Mouse (Mus musculus) right cerebral cortex, postnatal 10 days (tissue): ENCODE data around the gene Cald1.

Source experiments
- DNase-seq, 2 experiments: peaks; one replicate each; pipeline ENCODE4 v3.0.0; 2021; ENCODE audit warnings: low spot score in 2 of 2

Cald1 gene

GRCm38 (mm10) chr6:34754448-34754847 is 156.1 kb downstream of the Cald1 start:
- DNase-seq: peak; percentile 65 to 73

DNA sequence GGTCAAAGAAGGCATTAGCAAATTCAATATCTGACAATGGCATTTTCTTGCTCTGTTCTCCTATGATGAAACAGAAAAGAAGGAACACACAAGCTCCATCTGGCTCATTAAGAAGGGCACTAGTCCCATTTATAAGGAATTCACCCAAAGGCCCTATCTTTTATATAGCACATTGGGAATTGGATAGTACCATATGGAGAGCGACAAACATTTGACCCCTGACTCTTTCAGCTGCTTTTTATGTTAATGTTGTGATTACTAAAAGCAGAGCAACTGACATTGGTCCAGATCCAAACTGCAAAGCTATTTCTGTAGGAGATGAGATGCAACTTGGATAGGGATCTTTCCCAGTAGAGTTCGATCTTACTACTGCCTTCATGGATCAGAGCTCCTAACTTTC is 160.0 kb downstream of the Cald1 start:
- no peak for DNase-seq

DNA sequence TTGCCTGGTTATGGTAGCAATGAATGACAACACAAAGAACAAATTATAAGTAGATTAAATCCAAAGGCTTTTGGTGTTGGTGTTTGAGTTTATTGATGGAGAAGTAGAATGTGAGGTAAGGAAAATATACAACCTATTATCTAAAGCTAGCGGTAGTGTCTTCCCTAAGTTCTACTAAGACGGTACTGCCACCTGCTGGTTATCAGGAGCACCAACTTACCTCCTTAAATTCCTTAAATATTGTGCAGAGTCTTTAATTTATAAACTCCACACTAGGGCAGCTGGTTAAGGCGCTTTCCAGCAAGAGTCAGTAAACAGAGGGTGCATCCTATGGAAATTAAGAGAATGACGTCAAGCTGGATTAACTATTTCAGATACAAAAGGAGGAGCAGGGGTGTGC is 161.7 kb downstream of the Cald1 start:
- peak in 1 of 2 experiments; percentile 69 for DNase-seq

DNA sequence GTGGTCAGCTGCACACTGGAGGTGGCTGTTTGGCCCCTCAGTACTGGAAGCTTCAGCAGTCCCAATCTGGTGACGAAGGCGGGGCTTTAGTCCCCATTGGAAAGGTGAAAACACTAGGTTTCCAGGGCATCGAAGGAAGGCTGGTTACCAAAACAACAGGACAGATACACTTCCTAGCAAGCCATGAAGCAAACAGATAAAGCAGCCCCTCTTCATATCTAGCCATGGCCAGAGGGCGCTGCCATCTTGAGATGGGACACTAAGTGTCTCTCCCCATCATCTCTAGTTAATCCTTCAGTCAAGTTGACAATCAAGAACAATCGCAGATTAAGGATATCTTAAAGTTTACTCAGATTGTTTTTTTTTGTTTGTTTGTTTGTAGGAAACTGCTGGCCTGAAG is 167.4 kb downstream of the Cald1 start:
- no peak for DNase-seq

DNA sequence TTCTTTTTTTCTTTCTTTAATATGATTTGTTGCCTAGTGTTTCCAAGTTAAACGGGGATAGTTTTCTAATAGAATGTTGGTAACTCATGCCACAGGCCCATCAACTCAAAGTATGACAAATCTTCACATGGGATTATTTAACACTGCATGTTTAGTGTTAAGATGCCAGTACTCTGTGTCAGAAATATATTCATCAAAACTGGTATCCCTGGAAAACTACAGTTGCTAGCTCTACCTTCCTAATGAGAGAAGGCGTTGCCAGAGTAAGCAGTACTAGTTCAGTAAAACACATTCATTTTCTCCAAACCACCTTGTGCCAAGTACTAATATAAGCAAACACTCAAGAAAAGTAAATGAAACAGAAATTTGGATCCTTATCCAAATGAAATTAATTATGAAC is 171.7 kb downstream of the Cald1 start:
- no peak for DNase-seq

GRCm38 (mm10) chr6:34770491-34770890 is 172.2 kb downstream of the Cald1 start:
- DNase-seq: no peak

- DNase-seq: peak in 1 of 2 experiments; percentile 5
Observed at GRCm38 (mm10) chr6:34776396-34776795, 178.1 kb downstream of the Cald1 start.

- DNase-seq: no peak
Observed at GRCm38 (mm10) chr6:34777094-34777493, 178.8 kb downstream of the Cald1 start.

DNA sequence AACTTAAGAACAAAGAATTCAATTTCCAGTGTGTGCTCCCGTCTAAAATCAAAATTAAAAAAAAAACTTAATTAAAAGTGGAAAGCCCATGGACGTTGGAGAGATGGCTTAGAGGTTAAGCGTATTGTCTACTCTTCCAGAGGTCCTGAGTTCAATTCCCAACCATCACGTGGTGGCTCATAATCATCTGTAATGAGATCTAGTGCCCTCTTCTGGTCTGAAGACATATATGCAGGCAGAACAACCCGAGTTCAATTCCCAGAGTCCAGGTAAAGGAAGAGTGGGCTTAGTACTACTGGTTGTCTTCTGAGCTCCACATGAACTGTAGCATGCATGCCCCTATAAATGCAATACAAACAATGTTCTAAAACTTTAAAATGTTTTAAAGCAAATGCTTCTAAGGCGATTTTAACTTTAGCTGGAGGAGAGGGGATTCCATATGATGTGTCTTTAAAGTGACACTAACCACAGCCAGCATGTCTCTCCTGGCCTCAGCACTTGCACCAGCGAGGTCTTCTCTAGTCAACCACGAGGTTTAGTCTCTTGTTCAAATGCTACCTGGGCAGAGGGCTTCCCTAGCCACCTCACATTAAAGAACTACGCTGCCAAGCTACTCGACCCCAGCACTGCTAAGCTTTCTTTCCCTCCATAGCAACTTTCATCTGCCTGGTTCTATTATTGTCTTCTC is 179.8 kb downstream of the Cald1 start:
- no peak for DNase-seq

- DNase-seq: peak; percentile 96 to 97
Observed at GRCm38 (mm10) chr6:34780231-34780942, 182.1 kb downstream of the Cald1 start, which contains the start of gene Agbl3. Agbl3 (plus strand) TSS chr6:34780432.

GRCm38 (mm10) chr6:34780943-34781289 is 182.6 kb downstream of the Cald1 start:
- DNase-seq: no peak

DNA sequence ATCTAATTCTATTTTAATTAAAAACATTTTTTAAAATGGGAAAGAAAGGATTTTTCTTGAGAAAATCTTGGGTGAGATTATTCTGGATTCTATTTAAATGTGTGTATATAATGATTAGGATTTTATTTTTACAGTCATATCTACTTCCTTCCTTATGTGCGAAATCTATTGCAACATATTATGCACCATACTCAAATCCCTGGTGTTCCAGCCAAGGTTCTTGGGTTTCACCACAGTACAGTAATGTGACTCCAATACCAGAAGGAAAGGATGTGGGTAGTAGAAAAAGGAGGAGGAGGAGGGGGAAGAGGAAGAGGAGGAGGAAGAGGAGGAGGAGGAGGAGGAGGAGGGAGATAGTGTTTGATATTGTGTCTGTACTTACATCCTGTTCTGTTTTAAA is 184.2 kb downstream of the Cald1 start:
- no peak for DNase-seq

DNA sequence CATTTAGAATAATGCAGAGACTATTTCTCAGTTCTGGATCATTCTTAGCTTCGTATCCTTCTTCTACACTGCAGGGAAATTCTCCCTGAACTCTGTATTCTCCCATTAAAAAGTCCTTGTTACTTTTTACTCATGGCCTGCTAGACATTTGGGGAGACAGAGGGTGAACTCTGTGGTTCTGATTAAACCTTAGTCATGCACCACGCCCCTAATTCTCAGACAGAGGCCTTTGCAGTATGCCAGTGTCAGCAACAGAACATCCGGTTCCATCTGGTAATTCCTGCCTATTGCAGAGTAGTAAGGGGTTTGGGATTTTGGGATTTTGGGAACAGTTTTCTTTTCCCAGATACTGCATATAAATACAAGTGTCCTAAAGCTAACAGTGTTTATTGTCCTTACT is 198.6 kb downstream of the Cald1 start:
- no peak for DNase-seq

- no peak for DNase-seq
Observed at GRCm38 (mm10) chr6:34797887-34798286, 199.6 kb downstream of the Cald1 start.

DNA sequence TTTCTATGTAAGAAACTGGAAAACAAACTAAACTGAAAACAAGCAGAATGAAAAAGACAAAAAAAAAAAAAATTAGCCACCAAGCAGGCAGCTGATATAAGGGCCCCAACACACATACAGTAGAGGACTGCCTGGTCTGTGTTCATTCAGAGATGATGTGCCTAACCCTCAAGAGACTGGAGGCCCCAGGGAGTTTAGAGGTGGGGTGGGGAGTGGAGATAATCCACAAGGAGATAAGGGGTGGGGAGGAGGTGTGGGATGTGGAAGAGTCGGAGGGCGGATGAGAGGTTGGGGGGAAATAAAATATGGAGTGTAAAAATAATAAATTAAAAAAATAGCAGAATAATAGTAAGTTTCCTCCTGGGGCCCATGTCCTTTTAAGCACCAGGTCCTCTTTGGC is 207.3 kb downstream of the Cald1 start:
- DNase-seq: no peak

- DNase-seq: no peak
Observed at GRCm38 (mm10) chr6:34810651-34811050, 212.4 kb downstream of the Cald1 start.

- peak; percentile 23 to 28 for DNase-seq
Observed at GRCm38 (mm10) chr6:34824406-34824805, 226.1 kb downstream of the Cald1 start.
